Mouse (Mus musculus) liver, embryonic 13.5 days (tissue): ENCODE results near the gene Rab7. TPM values are rescaled to one million over a fixed set of nuclear protein-coding genes. Genes with fewer than 3 reads are reported as not detected.
"Not testable (repeated sequence)": the region's sequence is repeated elsewhere in the genome, so short reads cannot be mapped to it uniquely, and the experiment has no call there.

Source experiments
- ATAC-seq: fragments of 200-750 bp; cut with Nextera tagmentation; 2 replicates; pipeline ENCODE4 v1.8.0; 2017; ENCODE audit warnings: low read depth, mild to moderate bottlenecking, moderate number of reproducible peaks, moderate library complexity
- DNase-seq: peaks from one replicate; pipeline ENCODE4 v3.0.0; 2022
- H3K27ac ChIP-seq: fragments of 300-500 bp; sonication (generic); 2 replicates; pipeline ENCODE4 v1.5.1; 2015; ENCODE audit warnings: moderate library complexity, mild to moderate bottlenecking, inconsistent platforms
- H3K27me3 ChIP-seq: fragments of 300-500 bp; sonication (generic); 2 replicates; pipeline ENCODE4 v1.6.1; 2015; ENCODE audit warnings: mild to moderate bottlenecking, inconsistent platforms
- H3K36me3 ChIP-seq: fragments of 300-500 bp; sonication (generic); 2 replicates; pipeline ENCODE4 v1.6.1; 2015; ENCODE audit warnings: mild to moderate bottlenecking, inconsistent platforms
- H3K4me1 ChIP-seq: fragments of 300-500 bp; sonication (generic); replicated peaks from 2 replicates; pipeline ENCODE4 v1.6.1; 2015; ENCODE audit warnings: inconsistent platforms
- H3K4me2 ChIP-seq: fragments of 300-500 bp; sonication (generic); 2 replicates; pipeline ENCODE4 v1.6.1; 2015; ENCODE audit warnings: inconsistent platforms, mild to moderate bottlenecking, moderate library complexity
- H3K4me3 ChIP-seq: fragments of 300-500 bp; sonication (generic); replicated peaks from 2 replicates; pipeline ENCODE4 v1.5.1; 2015; ENCODE audit warnings: mild to moderate bottlenecking, inconsistent platforms
- H3K9ac ChIP-seq: fragments of 300-500 bp; sonication (generic); 2 replicates; pipeline ENCODE4 v1.6.1; 2015; ENCODE audit warnings: mild to moderate bottlenecking, inconsistent platforms
- H3K9me3 ChIP-seq: fragments of 300-500 bp; sonication (generic); replicated peaks from 2 replicates; pipeline ENCODE4 v1.6.1; 2016; ENCODE audit warnings: inconsistent platforms
- WGBS: fragments of 180-500 bp; shearing (Covaris S2); methylation state at CpG from one replicate; pipeline ENCODE4 v1.1.7; 2015; ENCODE audit not compliant: insufficient replicate concordance; 5-methylcytosine and 5-hydroxymethylcytosine counted together
- polyA plus RNA-seq: library from polyadenylated mRNA; unstranded; fragments of >200 nt; fragmentation: Nextera tagmentation; extraction: Ambion mirVana; gene quantifications from 2 replicates; pipeline ENCODE4 v1.2.1, GENCODE M21; 2015

Rab7 gene
- polyA plus RNA-seq, 1 experiment from 2014 or later: 108 TPM

DNA sequence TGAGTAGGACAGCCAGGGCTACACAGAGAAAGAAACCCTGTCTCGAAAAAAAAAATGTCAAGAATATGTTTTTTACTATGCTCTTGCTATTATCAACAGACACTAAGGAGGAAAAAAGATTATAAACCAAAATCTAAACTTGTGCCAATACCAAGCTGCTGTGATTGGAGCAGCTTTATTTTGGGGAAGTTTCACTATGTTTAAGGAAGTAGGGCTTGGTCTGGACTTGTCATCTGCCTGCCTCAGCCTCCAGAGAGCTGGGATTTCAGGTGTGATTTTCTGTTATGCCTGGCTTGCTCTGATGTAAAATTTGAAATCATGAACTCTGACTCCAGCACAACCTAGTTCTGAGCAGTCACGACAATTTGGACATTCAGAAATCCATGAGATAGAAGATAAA is 14.6 kb downstream of the Rab7 start:
- Histone ChIP-seq H3K27me3 (no peaks in the 10 kb centered on the region), H3K27ac (no peak overlapping the region), H3K4me3 (no peak overlapping the region), H3K4me2 (no peak overlapping the region), H3K4me1 (peaks cover 20% of the 10 kb centered on the region), H3K9me3 (no peaks in the 10 kb centered on the region), H3K9ac (no peak overlapping the region), H3K36me3 (peaks cover 35% of the 10 kb centered on the region)
- WGBS: 83% methylated on average over 2 of the region's 2 CpGs
- DNase-seq (no peak), ATAC-seq (no peak)

DNA sequence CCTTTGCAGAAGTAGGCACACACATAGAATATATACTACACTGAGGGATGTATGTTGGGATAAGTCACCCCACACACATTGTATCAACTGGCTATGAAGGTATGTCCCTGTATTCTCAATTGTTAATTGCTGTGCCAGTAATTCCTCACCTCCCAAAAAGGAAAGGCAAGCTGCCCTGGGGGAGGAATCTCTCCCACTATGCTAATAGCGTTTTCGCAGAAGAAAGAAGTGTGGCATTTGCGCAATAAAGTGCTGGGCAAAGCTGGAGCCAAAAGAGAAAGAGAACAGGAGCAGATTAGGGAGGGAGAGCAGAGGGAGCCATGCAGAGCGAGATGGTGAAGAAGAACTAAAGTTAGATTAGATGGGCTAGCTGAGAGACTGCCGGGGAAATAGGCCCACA is 17.7 kb downstream of the Rab7 start:
- 68% methylated on average over 5 of the region's 5 CpGs for WGBS
- Histone ChIP-seq H3K27ac (no peak overlapping the region), H3K4me3 (no peak overlapping the region), H3K4me2 (no peak overlapping the region), H3K36me3 (peaks cover 39% of the 10 kb centered on the region), H3K27me3 (no peaks in the 10 kb centered on the region), H3K9me3 (no peaks in the 10 kb centered on the region), H3K4me1 (peaks cover 13% of the 10 kb centered on the region), H3K9ac (no peak overlapping the region)
- ATAC-seq: no peak
- no peak for DNase-seq

DNA sequence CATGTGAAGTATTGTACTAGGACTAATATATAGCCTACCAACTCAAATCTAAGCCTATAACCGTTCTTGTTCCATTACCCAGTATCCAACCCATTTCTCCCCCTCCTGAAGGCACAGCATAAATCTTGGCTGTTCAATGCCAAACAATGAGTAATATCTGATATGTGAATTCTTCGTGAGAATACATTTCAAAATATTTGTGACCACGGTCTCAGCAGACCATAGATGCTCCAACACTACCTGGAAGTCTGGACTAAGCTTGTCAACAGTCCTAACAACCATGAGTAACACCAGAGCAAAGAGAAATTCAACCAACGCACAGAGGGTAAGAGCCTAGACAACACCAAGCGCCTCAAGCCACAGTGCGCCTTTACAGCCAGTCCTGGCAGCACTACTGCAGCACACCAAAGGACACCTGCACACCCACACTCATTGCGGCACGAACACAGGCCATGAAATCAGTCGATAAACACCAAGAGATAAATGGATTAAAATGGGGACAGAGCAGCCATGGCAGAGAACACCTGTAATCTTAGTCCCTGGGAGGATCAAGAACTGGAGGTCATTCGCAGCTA is 21.7 kb downstream of the Rab7 start:
- H3K36me3 ChIP-seq: peaks cover 29% of the 10 kb centered on the region
- no peak for DNase-seq
- no peak overlapping the region for H3K27ac ChIP-seq
- H3K9ac ChIP-seq: no peak overlapping the region
- H3K27me3 ChIP-seq: no peaks in the 10 kb centered on the region
- WGBS: 88% methylated on average over 10 of the region's 10 CpGs
- H3K9me3 ChIP-seq: no peaks in the 10 kb centered on the region
- peaks cover 20% of the 10 kb centered on the region for H3K4me1 ChIP-seq
- H3K4me2 ChIP-seq: no peak overlapping the region
- H3K4me3 ChIP-seq: no peak overlapping the region
- no peak for ATAC-seq

GRCm38 (mm10) chr6:88019154-88019553 is 25.9 kb downstream of the Rab7 start:
- Histone ChIP-seq H3K36me3 (peaks cover 6% of the 10 kb centered on the region), H3K27ac (no peak overlapping the region), H3K4me3 (no peak overlapping the region), H3K4me2 (no peak overlapping the region), H3K9me3 (no peaks in the 10 kb centered on the region), H3K9ac (no peak overlapping the region), H3K27me3 (no peaks in the 10 kb centered on the region), H3K4me1 (peaks cover 36% of the 10 kb centered on the region)
- DNase-seq (no peak), ATAC-seq (no peak)
- 65% methylated on average over 2 of the region's 2 CpGs for WGBS

GRCm38 (mm10) chr6:88017821-88018220 is 27.2 kb downstream of the Rab7 start:
- no peak for DNase-seq
- Histone ChIP-seq H3K9ac (no peak overlapping the region), H3K36me3 (peaks cover 15% of the 10 kb centered on the region), H3K4me1 (peaks cover 41% of the 10 kb centered on the region), H3K9me3 (no peaks in the 10 kb centered on the region), H3K27me3 (no peaks in the 10 kb centered on the region), H3K27ac (no peak overlapping the region), H3K4me2 (no peak overlapping the region), H3K4me3 (no peak overlapping the region)
- ATAC-seq: no peak
- 72% methylated on average over 4 of the region's 4 CpGs for WGBS

DNA sequence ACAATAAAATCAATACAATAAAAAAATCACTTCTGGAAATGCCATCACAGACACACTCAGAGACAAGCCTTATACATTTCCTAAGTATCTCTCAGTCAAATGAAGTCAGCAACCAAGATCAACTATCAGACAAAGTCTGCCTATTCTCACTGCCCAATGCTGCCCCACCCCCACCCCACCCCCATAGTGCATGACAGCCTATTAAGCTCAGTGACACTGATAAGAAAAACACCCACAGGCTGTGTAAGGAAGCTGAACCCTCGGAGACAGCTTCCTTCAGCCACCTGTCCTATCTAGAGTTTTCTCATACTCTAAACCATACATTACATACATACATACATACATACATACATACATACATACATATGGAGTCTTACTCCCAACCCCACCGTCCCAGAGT is 29.3 kb downstream of the Rab7 start:
- peak; percentile 80 for ATAC-seq
- Histone ChIP-seq H3K36me3 (peaks cover 33% of the 10 kb centered on the region), H3K27me3 (no peaks in the 10 kb centered on the region), H3K4me1 (peaks cover 41% of the 10 kb centered on the region), H3K9me3 (no peaks in the 10 kb centered on the region), H3K9ac (0 out of 2 replicates have a peak overlapping the region, but pooled peaks have one; percentile 8), H3K4me2 (peak overlapping the region; percentile 10; the same call in 1 of the 2 replicates), H3K27ac (no peak overlapping the region), H3K4me3 (no peak overlapping the region)
- no peak for DNase-seq
- 27% methylated on average over 2 of the region's 2 CpGs for WGBS

GRCm38 (mm10) chr6:88013456-88013855 is 31.6 kb downstream of the Rab7 start:
- 77% methylated on average over 4 of the region's 4 CpGs for WGBS

GRCm38 (mm10) chr6:88012601-88013000 is 32.5 kb downstream of the Rab7 start:
- H3K4me3 ChIP-seq: no peak overlapping the region
- no peak overlapping the region for H3K4me2 ChIP-seq
- DNase-seq (no peak), ATAC-seq (no peak)
- H3K9me3 ChIP-seq: no peaks in the 10 kb centered on the region
- no peak overlapping the region for H3K9ac ChIP-seq
- 64% methylated on average over 2 of the region's 2 CpGs for WGBS
- H3K27ac ChIP-seq: no peak overlapping the region; the same call in 1 of the 2 replicates
- no peaks in the 10 kb centered on the region for H3K27me3 ChIP-seq
- H3K4me1 ChIP-seq: peaks cover 31% of the 10 kb centered on the region
- H3K36me3 ChIP-seq: peaks cover 57% of the 10 kb centered on the region

More at GRCm38 (mm10) chr6:88013456-88013855, 31.6 kb downstream of the Rab7 start:
- no peak overlapping the region for H3K9ac ChIP-seq
- ATAC-seq (no peak), DNase-seq (no peak)
- H3K4me3 ChIP-seq: no peak overlapping the region
- peaks cover 37% of the 10 kb centered on the region for H3K4me1 ChIP-seq
- H3K27ac ChIP-seq: no peak overlapping the region
- no peak overlapping the region for H3K4me2 ChIP-seq
- no peaks in the 10 kb centered on the region for H3K27me3 ChIP-seq
- H3K9me3 ChIP-seq: no peaks in the 10 kb centered on the region
- peaks cover 52% of the 10 kb centered on the region for H3K36me3 ChIP-seq

GRCm38 (mm10) chr6:88011106-88011505 is 34.0 kb downstream of the Rab7 start:
- Histone ChIP-seq H3K36me3 (peaks cover 70% of the 10 kb centered on the region), H3K4me1 (peaks cover 20% of the 10 kb centered on the region)
- not testable (repeated sequence) for H3K27me3 ChIP-seq, H3K27ac ChIP-seq, H3K4me2 ChIP-seq, H3K9me3 ChIP-seq, H3K9ac ChIP-seq, ATAC-seq, DNase-seq, H3K4me3 ChIP-seq
- WGBS: 55% methylated on average over 1 of the region's 1 CpGs

DNA sequence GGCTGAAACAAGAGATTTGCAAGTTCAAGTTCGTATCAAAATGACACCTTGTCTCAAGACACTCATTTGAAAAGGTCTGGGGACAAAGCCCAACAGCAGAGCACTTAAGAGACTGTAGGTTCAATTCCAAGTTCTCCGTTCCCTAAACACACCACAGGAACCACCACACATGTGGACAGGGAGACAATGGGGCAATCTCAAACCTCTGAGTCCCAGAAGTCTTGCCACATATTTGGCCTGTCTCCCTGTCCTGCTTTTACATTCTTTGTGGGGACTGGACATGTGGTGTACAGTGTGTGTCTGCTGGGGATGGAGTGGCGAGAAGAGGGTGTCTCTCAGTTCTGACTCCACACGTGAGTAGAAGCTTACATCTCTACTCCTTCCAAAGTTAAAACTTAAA is 35.9 kb downstream of the Rab7 start:
- DNase-seq: no peak
- Histone ChIP-seq H3K36me3 (peaks cover 81% of the 10 kb centered on the region), H3K27ac (no peak overlapping the region), H3K4me2 (no peak overlapping the region), H3K4me1 (peaks cover 8% of the 10 kb centered on the region; the same call in 1 of the 2 replicates), H3K9me3 (no peaks in the 10 kb centered on the region), H3K27me3 (no peaks in the 10 kb centered on the region), H3K4me3 (no peak overlapping the region), H3K9ac (no peak overlapping the region)
- WGBS: 88% methylated on average over 4 of the region's 4 CpGs
- no peak for ATAC-seq

- H3K4me3 ChIP-seq, DNase-seq, H3K9me3 ChIP-seq, H3K27ac ChIP-seq, ATAC-seq, H3K4me2 ChIP-seq, H3K4me1 ChIP-seq, H3K9ac ChIP-seq, H3K27me3 ChIP-seq: not testable (repeated sequence)
- 83% methylated on average over 14 of the region's 14 CpGs for WGBS
- peaks cover 86% of the 10 kb centered on the region for H3K36me3 ChIP-seq
These were observed 40.3 kb downstream of the Rab7 start for GRCm38 (mm10) chr6:88004773-88005172.

DNA sequence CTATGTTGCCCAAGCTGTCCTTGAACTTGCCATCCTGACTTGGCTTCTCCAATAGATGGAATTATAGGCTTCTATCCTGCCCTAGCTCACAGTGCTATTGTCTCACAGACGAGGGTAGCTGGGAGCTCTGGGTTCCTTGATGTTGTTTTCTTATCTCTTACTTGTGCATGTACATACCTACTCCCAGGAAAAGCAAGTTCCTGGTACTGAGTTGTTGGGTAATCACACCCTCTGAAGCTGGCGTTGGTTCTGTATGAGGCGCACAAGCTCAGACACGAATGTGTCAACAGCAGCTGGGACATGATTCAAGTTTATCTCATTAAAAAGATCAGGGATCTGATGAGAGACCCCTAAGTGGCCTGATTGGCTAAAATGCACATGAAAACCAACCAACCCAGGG is 41.6 kb downstream of the Rab7 start:
- no peak for ATAC-seq
- Histone ChIP-seq H3K36me3 (peaks cover 86% of the 10 kb centered on the region), H3K27ac (no peak overlapping the region), H3K4me3 (no peak overlapping the region), H3K4me2 (no peak overlapping the region), H3K4me1 (no peaks in the 10 kb centered on the region), H3K9me3 (no peaks in the 10 kb centered on the region), H3K9ac (no peak overlapping the region), H3K27me3 (no peaks in the 10 kb centered on the region)
- WGBS: 41% methylated on average over 4 of the region's 4 CpGs
- DNase-seq: no peak
